Mouse (Mus musculus): ENCODE data around the gene Camta2.

Camta2 gene

DNA sequence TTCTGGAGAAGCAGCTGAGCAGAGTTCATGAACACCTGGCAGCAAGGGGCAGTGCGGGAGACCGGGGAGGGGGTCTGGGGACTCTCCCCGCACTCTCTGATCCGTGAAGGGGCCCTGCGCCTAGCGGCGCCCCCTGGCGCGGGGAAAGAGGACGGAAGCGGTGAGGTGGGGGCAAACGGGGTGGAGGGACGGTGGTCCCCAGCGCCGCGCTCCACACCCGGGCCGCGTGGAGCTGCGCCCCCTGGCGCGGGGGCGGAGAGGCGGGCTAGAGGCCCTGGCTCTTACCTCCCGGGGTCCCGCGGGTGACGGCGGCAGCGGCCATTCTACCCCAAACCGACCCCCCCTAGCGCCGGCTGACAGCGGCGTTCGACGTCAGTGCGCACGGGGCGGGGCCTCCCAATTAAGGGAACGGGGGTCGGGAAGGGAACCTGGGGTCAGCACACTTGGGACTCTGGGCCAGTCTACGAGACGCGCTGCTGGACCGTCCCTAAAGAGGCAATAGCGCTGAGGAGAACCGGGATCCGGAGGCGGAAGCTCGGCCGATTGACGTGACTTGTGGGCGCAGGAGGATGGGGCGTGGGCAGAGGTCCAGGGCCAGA is at the start of gene Camta2:
Camta2 (minus strand) TSS at position 505 of the 599 bp plus-strand sequence.
- peak; percentile 80 for DNase-seq

- DNase-seq: no peak
These were observed 45.4 kb upstream of the Camta2 start for GRCm38 (mm10) chr11:70733256-70733655.

DNA sequence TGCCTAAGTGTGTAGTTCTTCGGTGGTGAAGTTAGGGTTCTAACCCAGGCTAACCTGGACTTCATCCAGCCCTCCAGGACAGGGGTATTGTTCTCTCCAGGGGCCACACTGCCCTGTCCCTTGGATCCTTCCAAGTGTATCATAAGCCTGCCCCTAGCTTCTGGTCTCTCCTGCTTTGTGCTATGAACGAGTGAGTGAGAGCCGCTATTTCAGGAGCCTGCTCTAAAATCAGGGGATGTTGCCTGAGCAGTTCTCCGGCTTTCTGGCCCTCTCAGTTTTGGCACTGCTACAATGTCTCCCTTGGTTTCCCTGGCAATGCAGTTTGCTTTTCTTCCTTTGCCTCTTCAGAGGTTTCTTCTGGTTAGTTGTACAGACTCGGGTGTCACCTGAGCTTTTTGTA is 43.3 kb upstream of the Camta2 start:
- DNase-seq: no peak

- DNase-seq: no peak
These were observed 42.6 kb upstream of the Camta2 start for GRCm38 (mm10) chr11:70730427-70731038.

DNA sequence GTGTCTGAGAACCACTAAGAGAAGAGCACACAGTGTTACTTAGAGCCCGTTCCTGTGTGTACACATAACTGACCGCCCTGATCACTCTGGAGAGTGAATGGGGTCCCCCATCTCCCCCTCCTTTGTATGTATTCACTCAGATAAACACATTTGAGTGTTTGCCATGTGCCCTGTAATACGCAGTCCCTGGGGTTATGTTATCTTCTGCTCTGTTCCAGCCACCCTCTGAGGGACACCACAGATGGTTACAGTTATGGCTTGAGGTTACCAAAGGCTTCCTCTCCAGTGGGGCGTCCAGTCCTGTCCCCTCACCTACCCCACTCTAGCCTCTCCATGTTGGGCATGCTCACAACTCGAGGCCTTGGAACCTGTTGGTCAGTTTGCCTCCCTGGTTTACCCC is 39.5 kb upstream of the Camta2 start:
- no peak for DNase-seq

GRCm38 (mm10) chr11:70726585-70726984 is 38.7 kb upstream of the Camta2 start:
- DNase-seq: no peak

DNA sequence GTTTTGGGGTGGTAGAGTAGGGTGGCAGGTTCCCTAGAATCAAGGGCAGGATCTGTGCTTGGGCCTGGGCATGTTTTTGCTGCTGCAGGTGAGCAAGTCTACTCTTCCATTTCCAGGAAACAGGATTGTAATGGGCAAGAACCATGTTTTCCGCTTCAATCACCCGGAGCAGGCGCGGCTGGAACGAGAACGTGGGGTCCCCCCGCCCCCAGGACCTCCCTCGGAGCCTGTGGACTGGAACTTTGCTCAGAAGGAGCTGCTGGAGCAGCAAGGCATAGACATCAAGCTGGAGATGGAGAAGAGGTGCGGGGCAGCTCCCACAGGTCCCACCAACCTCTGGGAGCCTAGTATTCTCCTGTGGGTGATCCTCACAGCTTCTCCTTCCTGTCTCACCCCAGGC is 36.8 kb upstream of the Camta2 start:
- no peak for DNase-seq

DNA sequence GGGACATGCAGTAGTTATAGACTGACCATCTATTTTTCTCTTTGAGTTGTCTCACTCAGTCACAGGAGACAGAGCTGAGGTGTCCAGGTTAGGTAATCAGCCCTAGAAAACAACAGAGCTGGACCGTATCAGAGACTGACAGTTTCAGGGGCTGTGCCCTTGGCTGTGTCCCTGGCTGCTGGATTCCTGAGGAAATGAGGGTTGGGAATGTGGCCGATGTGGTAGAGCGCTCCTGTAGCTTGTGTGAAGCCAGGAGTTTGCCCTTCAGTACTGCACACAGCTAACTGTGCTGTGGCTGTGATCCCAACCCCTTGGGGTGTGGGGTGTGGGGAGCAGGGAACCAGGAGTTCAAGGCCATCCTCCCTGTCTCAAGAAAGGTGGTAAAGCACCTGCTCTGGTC is 33.2 kb upstream of the Camta2 start:
- no peak for DNase-seq

- DNase-seq: no peak
These were observed 32.7 kb upstream of the Camta2 start for GRCm38 (mm10) chr11:70720567-70720966.

GRCm38 (mm10) chr11:70718481-70718880 is 30.6 kb upstream of the Camta2 start:
- DNase-seq: no peak

DNA sequence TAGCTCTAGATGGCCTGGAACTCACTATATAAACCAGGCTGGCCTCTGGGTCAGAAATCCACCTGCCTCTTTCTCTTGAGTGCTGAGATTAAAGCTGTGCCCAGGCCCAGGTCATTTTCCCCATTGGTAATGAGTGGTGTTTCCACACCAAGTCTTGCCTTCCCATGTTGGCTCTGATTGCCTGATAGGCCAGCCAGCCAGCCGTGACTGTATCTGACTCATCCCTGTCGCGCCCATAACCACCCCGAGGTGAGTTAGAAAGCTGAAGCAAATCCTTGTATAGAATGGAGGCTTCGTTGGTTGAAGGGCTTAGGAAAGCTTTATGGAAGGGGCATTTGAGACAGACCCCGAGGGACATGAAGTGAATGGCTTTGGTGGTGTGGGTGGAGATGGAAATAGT is 27.9 kb upstream of the Camta2 start:
- DNase-seq: no peak

DNA sequence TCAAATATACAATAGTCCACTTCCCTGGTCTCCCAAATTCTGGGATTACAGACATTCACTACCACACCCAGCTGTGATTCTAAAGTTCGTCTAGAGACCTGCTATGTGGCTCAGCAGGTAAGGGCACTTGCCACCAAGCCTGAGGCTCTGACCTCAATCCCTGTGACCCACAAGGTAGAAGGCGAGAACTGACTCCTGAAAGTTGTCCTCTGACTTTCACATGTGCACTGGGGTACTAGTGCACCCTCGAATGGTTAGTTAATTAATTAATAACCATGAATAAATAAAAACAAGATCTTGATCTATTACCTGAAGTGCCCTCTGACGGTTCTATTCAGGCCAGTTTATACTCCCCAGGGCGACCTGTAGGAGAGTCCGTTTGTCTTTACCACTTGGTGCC is 25.3 kb upstream of the Camta2 start:
- no peak for DNase-seq

GRCm38 (mm10) chr11:70711026-70711425 is 23.1 kb upstream of the Camta2 start:
- no peak for DNase-seq

DNA sequence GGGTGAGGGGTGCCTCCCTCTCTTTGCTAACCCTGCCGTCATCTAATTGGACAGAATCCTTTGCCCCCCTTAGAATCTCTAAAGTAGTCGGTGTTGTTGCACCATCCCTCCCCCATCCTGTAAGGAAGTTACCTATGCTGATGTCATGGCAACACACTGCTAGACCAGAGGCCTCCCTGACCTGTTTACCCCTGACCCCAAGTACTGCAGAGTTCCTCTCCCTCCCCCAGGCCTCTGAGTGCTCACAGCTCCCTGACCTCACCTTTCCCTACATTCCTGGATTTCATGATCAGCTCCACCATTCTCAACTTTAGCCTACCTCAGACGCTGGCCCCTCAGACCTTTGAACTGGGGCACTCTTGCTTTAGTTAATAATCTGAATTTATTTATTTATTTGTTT is 18.2 kb upstream of the Camta2 start:
- no peak for DNase-seq

DNA sequence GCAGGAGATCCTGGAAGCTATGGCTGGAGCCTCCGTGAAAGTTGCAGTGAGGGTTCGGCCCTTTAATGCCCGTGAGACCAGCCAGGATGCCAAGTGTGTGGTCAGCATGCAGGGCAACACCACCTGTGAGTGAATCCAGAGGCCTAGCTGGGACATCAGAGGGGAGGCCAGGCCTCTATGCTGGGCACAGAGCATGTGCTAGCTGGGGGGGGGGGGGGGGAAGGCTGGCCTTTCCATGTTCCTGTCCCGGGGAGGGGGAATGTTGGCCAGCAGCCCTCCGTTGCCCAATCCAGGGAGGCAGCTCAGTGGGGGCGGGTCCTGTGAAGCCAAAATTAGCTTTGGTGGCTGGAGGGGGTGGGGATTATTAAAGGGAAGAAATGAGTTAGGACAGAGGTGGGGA is 14.9 kb upstream of the Camta2 start:
- DNase-seq: no peak

GRCm38 (mm10) chr11:70701984-70702733 is 14.3 kb upstream of the Camta2 start:
- DNase-seq: no peak

DNA sequence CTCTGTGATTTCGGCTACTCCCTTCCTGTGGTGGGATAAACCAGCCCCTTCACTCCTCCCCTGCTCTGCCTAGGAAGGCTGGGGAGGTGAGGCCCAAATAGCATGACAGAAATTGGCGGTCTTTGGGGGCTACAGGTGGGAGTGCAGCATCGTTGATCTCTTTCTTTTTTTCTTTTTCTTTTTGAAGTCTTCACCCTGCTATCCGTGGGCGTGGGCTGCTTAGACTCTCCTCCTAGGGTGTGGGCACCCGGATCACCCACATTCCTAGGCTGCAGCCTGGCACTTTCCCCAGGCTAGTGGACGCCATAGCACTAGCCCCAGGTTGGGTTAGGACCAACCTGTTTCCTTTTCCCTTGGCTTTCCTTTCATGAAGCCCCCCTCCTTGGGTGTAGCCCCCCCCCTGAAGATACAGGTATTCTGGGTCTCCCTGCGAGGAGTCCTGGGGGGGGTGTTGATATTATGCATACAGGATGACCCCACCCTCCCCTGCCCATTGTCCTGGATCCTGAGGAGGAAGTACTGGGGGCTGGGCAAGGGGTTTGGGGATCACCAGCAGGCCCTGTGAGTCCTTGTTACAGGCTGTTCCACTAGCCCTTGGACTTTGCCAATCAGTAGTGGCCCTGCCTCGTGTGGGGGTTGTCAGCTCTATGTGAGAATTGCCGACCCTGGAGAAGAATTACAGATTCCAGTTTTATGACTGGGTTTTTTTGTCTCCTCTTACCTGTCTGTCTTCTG is 13.5 kb upstream of the Camta2 start:
- no peak for DNase-seq

GRCm38 (mm10) chr11:70700613-70701012 is 12.7 kb upstream of the Camta2 start:
- DNase-seq: peak; percentile 53

DNA sequence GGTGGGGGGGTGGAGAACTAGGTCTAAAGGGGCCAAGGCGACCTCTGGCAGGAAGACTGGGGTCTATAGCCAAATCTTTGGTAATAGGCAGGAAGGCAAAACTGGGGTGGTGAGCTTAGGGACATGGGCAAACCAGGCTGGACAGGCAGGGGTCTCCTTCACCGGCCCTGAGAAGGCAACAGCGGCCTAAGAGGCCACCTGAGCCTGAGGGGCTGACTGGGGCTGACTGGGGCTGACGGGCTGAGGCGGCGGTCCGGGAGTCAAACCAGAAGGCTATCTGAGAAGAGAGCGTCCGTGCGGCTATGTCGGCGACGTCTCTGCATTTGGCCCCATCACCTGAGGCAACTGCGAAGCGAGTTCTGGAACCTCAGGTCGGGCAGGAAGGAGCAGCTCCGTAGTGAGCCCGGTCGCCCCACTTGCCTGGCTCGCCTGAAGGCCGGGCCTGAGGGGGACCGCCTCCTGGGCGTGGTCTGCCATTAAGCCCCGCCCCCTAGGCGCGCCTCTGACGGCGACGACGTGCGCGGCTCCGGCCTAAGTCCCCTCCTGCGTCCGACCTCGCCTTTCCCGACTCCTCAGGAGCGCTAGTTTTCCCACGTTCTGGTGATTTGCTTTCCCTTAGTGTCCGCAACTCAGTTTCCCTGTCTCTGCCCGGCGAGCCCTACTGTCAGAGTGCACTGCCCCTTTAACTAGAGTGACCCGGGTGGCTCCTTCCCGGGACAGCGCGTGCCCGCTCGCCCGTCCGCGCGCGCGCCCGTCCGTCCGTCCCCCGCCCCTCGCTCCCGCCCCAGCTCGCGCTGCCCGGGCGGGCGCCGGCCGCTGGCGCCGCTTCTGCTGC is 12.0 kb upstream of the Camta2 start, which contains the start of the genes Inca1 and Kif1c:
Inca1 (minus strand) TSS at position 434 of the 835 bp plus-strand sequence.
Kif1c (plus strand) TSS at position 827 of the 835 bp plus-strand sequence.
- peak; percentile 95 for DNase-seq

GRCm38 (mm10) chr11:70699051-70699450 is 11.1 kb upstream of the Camta2 start:
- DNase-seq: no peak

DNA sequence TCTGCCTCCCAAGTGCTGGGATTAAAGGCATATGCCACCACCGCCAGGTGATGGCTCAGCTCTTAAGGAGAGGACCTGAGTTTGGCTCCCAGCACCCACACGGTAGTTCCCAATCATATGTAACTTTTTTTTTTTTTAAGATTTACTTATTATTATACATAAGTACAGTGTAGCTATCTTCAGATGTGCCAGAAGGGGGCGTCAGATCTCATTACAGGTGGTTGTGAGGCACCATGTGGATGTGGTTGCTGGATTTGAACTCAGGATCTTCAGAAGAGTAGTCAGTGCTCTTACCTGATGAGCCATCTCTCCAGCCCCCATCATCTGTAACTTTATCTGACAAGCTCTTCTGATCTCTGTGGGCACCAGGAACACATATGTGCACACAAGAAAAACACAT is 9.5 kb upstream of the Camta2 start:
- no peak for DNase-seq

DNA sequence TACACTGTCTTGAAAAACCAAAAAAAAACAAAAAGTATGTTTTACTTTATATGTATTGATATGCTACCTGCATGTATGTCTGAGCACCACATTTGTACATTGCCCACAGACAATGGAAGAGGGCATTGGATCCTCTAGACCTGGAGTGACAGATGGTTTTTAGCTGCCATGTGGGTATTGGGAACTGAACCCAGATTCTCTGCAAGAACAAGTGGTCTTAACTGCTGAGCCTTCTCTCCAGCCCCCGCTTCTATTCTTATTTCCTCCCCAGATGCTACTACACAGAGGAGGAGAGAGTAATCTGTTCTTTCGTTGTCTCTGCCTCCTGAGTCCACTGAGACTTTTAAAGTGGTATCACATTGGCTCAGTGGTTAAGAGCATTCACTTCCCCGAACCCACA is 5.6 kb upstream of the Camta2 start:
- DNase-seq: no peak
